Mouse (Mus musculus) embryonic facial prominence, embryonic 11.5 days (tissue): ENCODE measurements at regions not wholly inside any gene's neighbourhood (a gene's known extent, or its start where the extent isn't known, plus 50 kb on each side); places are given as distances from the start of the nearest gene placed in this dataset.

Experiments
- ATAC-seq: fragments of 200-750 bp; cut with Nextera tagmentation; replicated peaks from 2 replicates; pipeline ENCODE4 v1.8.0; 2017; ENCODE audit warnings: low read depth; ENCODE audit not compliant: insufficient number of reproducible peaks, low FRiP score, low TSS enrichment
- DNase-seq: peaks from one replicate; pipeline ENCODE4 v3.0.0-alpha.2; 2015; ENCODE audit warnings: low spot score
- H3K27ac ChIP-seq: fragments of 300-500 bp; sonication (generic); replicated peaks from 2 replicates; pipeline ENCODE4 v1.5.1; 2014; ENCODE audit warnings: mild to moderate bottlenecking, low read depth, low read length, control low read depth
- H3K27me3 ChIP-seq: fragments of 300-500 bp; sonication (generic); 2 replicates; pipeline ENCODE4 v1.6.1; 2014; ENCODE audit warnings: mild to moderate bottlenecking, low read length, moderate library complexity, mixed read lengths; ENCODE audit not compliant: control insufficient read depth, insufficient read depth
- H3K36me3 ChIP-seq: fragments of 300-500 bp; sonication (generic); replicated peaks from 2 replicates; pipeline ENCODE4 v1.6.1; 2014; ENCODE audit warnings: low read depth, mild to moderate bottlenecking, low read length, moderate library complexity, mixed read lengths; ENCODE audit not compliant: control insufficient read depth, insufficient read depth
- H3K4me1 ChIP-seq: fragments of 300-500 bp; sonication (generic); 2 replicates; pipeline ENCODE4 v1.6.1; 2014; ENCODE audit warnings: low read length, mixed read lengths; ENCODE audit not compliant: control insufficient read depth, insufficient read depth
- H3K4me2 ChIP-seq: fragments of 300-500 bp; sonication (generic); 2 replicates; pipeline ENCODE4 v1.6.1; 2014; ENCODE audit warnings: low read depth, mild to moderate bottlenecking, control low read depth, low read length, moderate library complexity
- H3K4me3 ChIP-seq: fragments of 300-500 bp; sonication (generic); 2 replicates; pipeline ENCODE4 v1.5.1; 2014; ENCODE audit warnings: low read depth, low read length, control low read depth
- H3K9ac ChIP-seq: fragments of 300-500 bp; sonication (generic); replicated peaks from 2 replicates; pipeline ENCODE4 v1.6.1; 2014; ENCODE audit warnings: mild to moderate bottlenecking, control low read depth, low read length
- H3K9me3 ChIP-seq: fragments of 300-500 bp; sonication (generic); replicated peaks from 2 replicates; pipeline ENCODE4 v1.6.1; 2016; ENCODE audit warnings: mild to moderate bottlenecking, low read length, inconsistent platforms, mixed read lengths; ENCODE audit not compliant: control insufficient read depth
- WGBS: fragments of 180-500 bp; shearing (Covaris S2); extraction: QIAGEN DNeasy Blood & Tissue Kit; methylation state at CpG from one replicate; pipeline ENCODE4 v1.1.7; 2014; 5-methylcytosine and 5-hydroxymethylcytosine counted together

- no peak overlapping the region for H3K9ac ChIP-seq
- H3K4me3 ChIP-seq = no peak overlapping the region
- no peaks in the 10 kb centered on the region for H3K9me3 ChIP-seq
- no peaks in the 10 kb centered on the region for H3K27me3 ChIP-seq
- no peak overlapping the region for H3K4me2 ChIP-seq
- ATAC-seq = no peak
- peak; percentile 43 for DNase-seq
- H3K27ac ChIP-seq = no peak overlapping the region
- 44% methylated on average over 2 of the region's 2 CpGs for WGBS
- H3K36me3 ChIP-seq = no peaks in the 10 kb centered on the region
- H3K4me1 ChIP-seq = no peaks in the 10 kb centered on the region
These were observed 200.8 kb downstream of the Gm21750 start for GRCm38 (mm10) chr14:73861782-73862181.

GRCm38 (mm10) chr14:73874337-73874736 is 213.3 kb downstream of the Gm21750 start:
- H3K4me1 ChIP-seq = no peaks in the 10 kb centered on the region
- H3K9ac ChIP-seq = no peak overlapping the region
- no peaks in the 10 kb centered on the region for H3K9me3 ChIP-seq
- DNase-seq (no peak), ATAC-seq (no peak)
- H3K36me3 ChIP-seq = no peaks in the 10 kb centered on the region
- no peak overlapping the region for H3K4me2 ChIP-seq
- H3K27ac ChIP-seq = no peak overlapping the region
- H3K27me3 ChIP-seq = no peaks in the 10 kb centered on the region
- H3K4me3 ChIP-seq = no peak overlapping the region

GRCm38 (mm10) chr14:73875916-73876315 is 214.9 kb downstream of the Gm21750 start:
- Histone ChIP-seq H3K9ac (no peak overlapping the region), H3K9me3 (no peaks in the 10 kb centered on the region), H3K27me3 (no peaks in the 10 kb centered on the region), H3K27ac (no peak overlapping the region), H3K36me3 (no peaks in the 10 kb centered on the region), H3K4me1 (no peaks in the 10 kb centered on the region), H3K4me3 (no peak overlapping the region), H3K4me2 (no peak overlapping the region)
- DNase-seq = no peak
- no peak for ATAC-seq
- 77% methylated on average over 3 of the region's 3 CpGs for WGBS

GRCm38 (mm10) chr14:73878267-73878666 is 217.2 kb downstream of the Gm21750 start:
- H3K4me2 ChIP-seq = no peak overlapping the region
- no peaks in the 10 kb centered on the region for H3K9me3 ChIP-seq
- H3K27me3 ChIP-seq = no peaks in the 10 kb centered on the region
- H3K9ac ChIP-seq = no peak overlapping the region
- no peak for DNase-seq
- 81% methylated on average over 1 of the region's 1 CpGs for WGBS
- H3K4me1 ChIP-seq = no peaks in the 10 kb centered on the region
- no peaks in the 10 kb centered on the region for H3K36me3 ChIP-seq
- H3K4me3 ChIP-seq = no peak overlapping the region
- no peak overlapping the region for H3K27ac ChIP-seq
- no peak for ATAC-seq

- WGBS = 77% methylated on average over 3 of the region's 3 CpGs
- no peak for ATAC-seq
- Histone ChIP-seq H3K4me3 (no peak overlapping the region), H3K9me3 (no peaks in the 10 kb centered on the region), H3K4me1 (no peaks in the 10 kb centered on the region), H3K4me2 (no peak overlapping the region), H3K27me3 (no peaks in the 10 kb centered on the region), H3K36me3 (no peaks in the 10 kb centered on the region), H3K27ac (no peak overlapping the region), H3K9ac (no peak overlapping the region)
- no peak for DNase-seq
These were observed 217.9 kb downstream of the Gm21750 start for GRCm38 (mm10) chr14:73878866-73879419.

- Histone ChIP-seq H3K4me1 (no peaks in the 10 kb centered on the region), H3K4me2 (no peak overlapping the region), H3K9me3 (no peaks in the 10 kb centered on the region), H3K27me3 (no peaks in the 10 kb centered on the region), H3K4me3 (no peak overlapping the region), H3K27ac (no peak overlapping the region), H3K36me3 (no peaks in the 10 kb centered on the region), H3K9ac (no peak overlapping the region)
- WGBS = 81% methylated on average over 2 of the region's 2 CpGs
- ATAC-seq (no peak), DNase-seq (no peak)
These were observed 230.4 kb downstream of the Gm21750 start for GRCm38 (mm10) chr14:73891451-73891850.

- Histone ChIP-seq H3K27ac (no peak overlapping the region), H3K9ac (no peak overlapping the region), H3K36me3 (no peaks in the 10 kb centered on the region), H3K4me2 (no peak overlapping the region), H3K9me3 (no peaks in the 10 kb centered on the region), H3K27me3 (no peaks in the 10 kb centered on the region), H3K4me3 (no peak overlapping the region), H3K4me1 (no peaks in the 10 kb centered on the region)
- 75% methylated on average over 2 of the region's 2 CpGs for WGBS
- no peak for ATAC-seq
- no peak for DNase-seq
These were observed 233.8 kb downstream of the Gm21750 start for GRCm38 (mm10) chr14:73894844-73895243.

- WGBS = 68% methylated on average over 3 of the region's 3 CpGs
- no peak overlapping the region for H3K27ac ChIP-seq
- no peak overlapping the region for H3K9ac ChIP-seq
- H3K4me2 ChIP-seq = no peak overlapping the region
- H3K4me1 ChIP-seq = no peaks in the 10 kb centered on the region
- H3K27me3 ChIP-seq = no peaks in the 10 kb centered on the region
- ATAC-seq = no peak
- H3K36me3 ChIP-seq = no peaks in the 10 kb centered on the region
- no peak overlapping the region for H3K4me3 ChIP-seq
- H3K9me3 ChIP-seq = no peaks in the 10 kb centered on the region
- DNase-seq = no peak
These were observed 234.2 kb downstream of the Gm21750 start for GRCm38 (mm10) chr14:73895266-73895665.
